28 mouse cellular contexts compared by ENCODE assay signal in the genomic region with DNA sequence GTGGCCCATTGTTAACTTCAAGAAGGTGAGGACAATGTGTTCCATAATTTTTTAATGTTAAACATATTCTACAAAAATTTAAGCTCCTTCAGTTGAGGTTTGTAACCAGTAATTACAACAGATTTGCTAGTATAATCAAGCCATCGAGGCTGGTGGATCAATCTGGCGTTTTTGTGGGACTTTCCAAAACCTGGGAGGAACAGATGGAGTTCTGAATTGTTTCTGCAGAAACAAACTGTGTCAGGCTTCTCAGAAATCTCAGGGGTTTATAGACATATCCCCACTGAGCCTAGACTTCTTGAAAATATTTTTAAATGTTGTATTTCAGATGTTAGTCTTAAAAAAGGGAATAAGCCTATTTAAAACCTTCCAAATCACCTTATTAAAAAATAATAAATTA. TPM values are rescaled to one million over a fixed set of nuclear protein-coding genes. Genes with fewer than 3 reads are reported as not detected.
DNase-seq lines count a peak whose midpoint lies in the region; ATAC-seq and TF ChIP-seq lines count a peak whose summit lies in the region.
"Had no signal": no experiment of that assay in that cellular context is flagged by ENCODE, and none has a peak within 500 bp of the region (broad histone marks: within the 10 kb centered on the region; RNA-seq: fewer than 3 reads in every experiment).

No protein-coding gene starts in this region.

- H3K4me2 ChIP-seq in forebrain, postnatal 0 days (ENCODE audit: low read depth) = no peak overlapping the region
- no peak overlapping the region for H3K4me2 ChIP-seq in midbrain, embryonic 13.5 days (replicated peaks)
- H3K4me2 ChIP-seq: hindbrain, embryonic 14.5 days; limb, embryonic 13.5 days; liver, embryonic 12.5 days; neural tube, embryonic 15.5 days had no signal

- no peak overlapping the region for H3K9ac ChIP-seq in forebrain, postnatal 0 days
- no peak overlapping the region for H3K9ac ChIP-seq in midbrain, embryonic 13.5 days (replicated peaks)
- H3K9ac ChIP-seq: hindbrain, embryonic 14.5 days; limb, embryonic 13.5 days; liver, embryonic 12.5 days; neural tube, embryonic 15.5 days had no signal

- H3K4me1 ChIP-seq in forebrain, postnatal 0 days (ENCODE audit: insufficient read depth) = no peaks in the 10 kb centered on the region
- peaks cover 4% of the 10 kb centered on the region; the same call in 1 of the 2 replicates for H3K4me1 ChIP-seq in forebrain, embryonic 10.5 days
- no peaks in the 10 kb centered on the region for H3K4me1 ChIP-seq in midbrain, embryonic 13.5 days (replicated peaks)
- H3K4me1 ChIP-seq: liver, embryonic 12.5 days; midbrain, embryonic 10.5 days; neural tube, embryonic 15.5 days had no signal

- H3K27ac ChIP-seq in forebrain, postnatal 0 days (ENCODE audit: low read depth, low read length) = no peak overlapping the region
- H3K27ac ChIP-seq in forebrain, embryonic 10.5 days = no peak overlapping the region
- H3K27ac ChIP-seq in midbrain, embryonic 13.5 days = no peak overlapping the region
- H3K27ac ChIP-seq: embryonic facial prominence, embryonic 10.5 days; hindbrain, embryonic 14.5 days; limb, embryonic 13.5 days; liver, embryonic 12.5 days; midbrain, embryonic 10.5 days; neural tube, embryonic 15.5 days had no signal

- WGBS in forebrain, postnatal 0 days = 52% methylated on average over 2 of the region's 2 CpGs
- 90% methylated on average over 2 of the region's 2 CpGs for WGBS in forebrain, embryonic 10.5 days
- 79% methylated on average over 2 of the region's 2 CpGs for WGBS in midbrain, embryonic 13.5 days

- ATAC-seq in forebrain, postnatal 0 days = peak; percentile 77
- no peak for ATAC-seq in midbrain, embryonic 13.5 days
- ATAC-seq: activated CD4-positive, CD25-positive, alpha-beta regulatory T cell, adult 4 months; inflammation-experienced regulatory T-cells, adult 6 months; liver, embryonic 12.5 days had no signal

- DNase-seq in forebrain, postnatal 0 days = peak; percentile 83
- no peak for DNase-seq in forebrain, embryonic 10.5 days (ENCODE audit: extremely low spot score, low spot score)
- peak; percentile 67 for DNase-seq in brain, adult 2 months (ENCODE audit: low read depth, low spot score)
- DNase-seq in brain, embryonic 18.5 days (ENCODE audit: low read depth, low spot score) = peak; percentile 65
- peak; percentile 66 for DNase-seq in layer of hippocampus, adult 9-11 months
- no peak for DNase-seq in kidney, adult 18-20 months
- DNase-seq: adrenal gland, adult 8-10 months; B cell, adult 2 months; cerebellum, adult 9-11 months; gastrocnemius, postnatal 36 days; heart, postnatal 4 days; kidney, adult 8-10 months; kidney, postnatal 14 days; lung, adult 18-20 months; lung, postnatal 10 days; thymus, postnatal 25 days had no signal

- no peaks in the 10 kb centered on the region for H3K36me3 ChIP-seq in forebrain, postnatal 0 days (ENCODE audit: insufficient read depth)
- no peaks in the 10 kb centered on the region for H3K36me3 ChIP-seq in forebrain, embryonic 10.5 days (replicated peaks)
- H3K36me3 ChIP-seq in midbrain, embryonic 13.5 days = no peaks in the 10 kb centered on the region
- H3K36me3 ChIP-seq: embryonic facial prominence, embryonic 10.5 days; limb, embryonic 13.5 days; liver, embryonic 12.5 days; midbrain, embryonic 10.5 days; neural tube, embryonic 15.5 days had no signal

- H3K9me3 ChIP-seq in forebrain, postnatal 0 days (ENCODE audit: low read length) = peaks cover 6% of the 10 kb centered on the region
- H3K9me3 ChIP-seq in forebrain, embryonic 10.5 days = peaks cover 8% of the 10 kb centered on the region
- H3K9me3 ChIP-seq in midbrain, embryonic 13.5 days = no peaks in the 10 kb centered on the region
- H3K9me3 ChIP-seq: neural tube, embryonic 15.5 days had no signal

- TF ChIP-seq CTCF in forebrain, postnatal 0 days (IDR thresholded peaks at IDR 0.05; ENCODE audit: low read depth) = no peak

- no peaks in the 10 kb centered on the region for H3K27me3 ChIP-seq in forebrain, postnatal 0 days (ENCODE audit: insufficient read depth, low read length)
- no peaks in the 10 kb centered on the region for H3K27me3 ChIP-seq in forebrain, embryonic 10.5 days (ENCODE audit: poor library complexity, severe bottlenecking)
- no peaks in the 10 kb centered on the region for H3K27me3 ChIP-seq in midbrain, embryonic 13.5 days
- H3K27me3 ChIP-seq: neural tube, embryonic 15.5 days had no signal

- no peak overlapping the region for H3K4me3 ChIP-seq in forebrain, postnatal 0 days (ENCODE audit: low read depth, low read length)
- H3K4me3 ChIP-seq in forebrain, embryonic 10.5 days = no peak overlapping the region
- H3K4me3 ChIP-seq in midbrain, embryonic 13.5 days (replicated peaks) = no peak overlapping the region
- H3K4me3 ChIP-seq: embryonic facial prominence, embryonic 10.5 days; limb, embryonic 13.5 days; liver, embryonic 12.5 days; midbrain, embryonic 10.5 days; neural tube, embryonic 15.5 days had no signal

RNA-seq across cellular contexts. Expression of a gene that starts 20.6 kb away (rescaled TPM):
- total RNA-seq in forebrain, postnatal 0 days (2014; rRNA removed) = 1.2 TPM in 2 replicates
- polyA plus RNA-seq in forebrain, postnatal 0 days (2015; fragmentation: Nextera tagmentation; extraction: Ambion mirVana) = 0.42 and 0.53 TPM in 2 replicates
- polyA plus RNA-seq in forebrain, embryonic 10.5 days (2016; fragmentation: Nextera tagmentation; extraction: Ambion mirVana) = 3.6 and 4.7 TPM in 2 replicates
- polyA plus RNA-seq in midbrain, embryonic 13.5 days (2015; fragmentation: Nextera tagmentation; extraction: Ambion mirVana) = 0.47 and 0.66 TPM in 2 replicates
- total RNA-seq: gastrocnemius, adult 18-20 months; MEL had no signal
- polyA plus RNA-seq: activated CD4-positive, CD25-positive, alpha-beta regulatory T cell, adult 4 months; hindbrain, embryonic 14.5 days; spleen, adult 2 months had no signal

RNA-seq across cellular contexts. Expression of a gene that starts 31.8 kb away (rescaled TPM):
- 2.8 TPM in 2 replicates for total RNA-seq in forebrain, postnatal 0 days (2014; rRNA removed)
- 8.6 and 9.3 TPM in 2 replicates for polyA plus RNA-seq in forebrain, postnatal 0 days (2015; fragmentation: Nextera tagmentation; extraction: Ambion mirVana)
- polyA plus RNA-seq in forebrain, embryonic 10.5 days (2016; fragmentation: Nextera tagmentation; extraction: Ambion mirVana) = 26.8 and 29.4 TPM in 2 replicates
- polyA plus RNA-seq in midbrain, embryonic 13.5 days (2015; fragmentation: Nextera tagmentation; extraction: Ambion mirVana) = 8.8 and 9.1 TPM in 2 replicates

Comparison
In these comparisons a context has a peak if more than half of its experiments do, and no peak if none do; other contexts are left out.
1. DNase-seq: peak in forebrain, postnatal 0 days (single experiment), brain, adult 2 months (single experiment), brain, embryonic 18.5 days (single experiment) and layer of hippocampus, adult 9-11 months (single experiment); none in forebrain, embryonic 10.5 days (single experiment) and kidney, adult 18-20 months (single experiment).